In the genomic region with DNA sequence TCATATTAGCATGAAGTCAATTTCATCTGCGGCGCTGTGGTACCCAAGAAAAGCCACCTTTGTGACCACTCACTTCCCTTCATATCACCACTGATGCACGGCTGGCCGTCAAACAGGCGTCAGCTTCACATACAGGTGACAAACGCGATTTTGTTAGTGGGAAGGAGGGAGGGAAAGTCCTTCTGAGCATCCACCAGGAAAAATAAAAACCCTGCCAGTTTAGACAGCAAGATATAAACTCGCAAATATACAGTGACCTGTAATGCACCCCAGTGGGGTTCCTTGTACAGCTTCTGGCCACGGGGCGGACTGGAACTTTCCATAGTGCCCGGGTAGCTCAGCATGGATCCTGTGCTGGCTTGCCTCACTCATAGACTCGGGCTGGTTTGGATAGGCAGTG, we compare ENCODE assay signal across 9 mouse cellular contexts.
DNase-seq lines count a peak whose midpoint lies in the region; ATAC-seq and TF ChIP-seq lines count a peak whose summit lies in the region.
"Had no signal": no experiment of that assay in that cellular context is flagged by ENCODE, and none has a peak within 500 bp of the region (broad histone marks: within the 10 kb centered on the region; RNA-seq: fewer than 3 reads in every experiment).

No protein-coding gene starts in this region.

- no peak for ATAC-seq in kidney, embryonic 15.5 days (replicated peaks; ENCODE audit: low FRiP score)
- ATAC-seq in embryonic facial prominence, embryonic 14.5 days (ENCODE audit: low read depth), result no peak
- ATAC-seq in forebrain, embryonic 15.5 days (replicated peaks), result no peak
- ATAC-seq in midbrain, embryonic 14.5 days (ENCODE audit: low FRiP score, low TSS enrichment), result no peak

- no peak overlapping the region for H3K4me3 ChIP-seq in kidney, embryonic 15.5 days (replicated peaks)
- H3K4me3 ChIP-seq in embryonic facial prominence, embryonic 14.5 days (ENCODE audit: low read depth, low read length), result no peak overlapping the region
- H3K4me3 ChIP-seq in forebrain, embryonic 15.5 days, result no peak overlapping the region
- H3K4me3 ChIP-seq in midbrain, embryonic 14.5 days (replicated peaks; ENCODE audit: low read depth, low read length), result no peak overlapping the region
- H3K4me3 ChIP-seq in thymus, adult 2 months (ENCODE audit: control insufficient read depth, insufficient read depth, low read length), result no peak overlapping the region

- no peak overlapping the region for H3K4me2 ChIP-seq in kidney, embryonic 15.5 days
- no peak overlapping the region for H3K4me2 ChIP-seq in embryonic facial prominence, embryonic 14.5 days (ENCODE audit: low read depth, low read length)
- peak overlapping the region; percentile 26; the same call in 1 of the 2 replicates for H3K4me2 ChIP-seq in forebrain, embryonic 15.5 days (replicated peaks)
- H3K4me2 ChIP-seq in midbrain, embryonic 14.5 days (ENCODE audit: low read length), result no peak overlapping the region

- DNase-seq in kidney, adult 8-10 months, result no peak
- no peak for DNase-seq in embryonic facial prominence, embryonic 14.5 days (ENCODE audit: low spot score)
- no peak for DNase-seq in midbrain, embryonic 14.5 days
- DNase-seq in testis, postnatal 10 days (ENCODE audit: low spot score), result no peak
- DNase-seq in retina, embryonic 14.5 days (ENCODE audit: low spot score), result no peak
- no peak for DNase-seq in thymus, adult 2 months
- DNase-seq: gastrocnemius, postnatal 10 days had no signal

- 59% methylated on average over 12 of the region's 12 CpGs for WGBS in kidney, embryonic 15.5 days
- WGBS in embryonic facial prominence, embryonic 14.5 days, result 59% methylated on average over 12 of the region's 12 CpGs
- WGBS in forebrain, embryonic 15.5 days, result 42% methylated on average over 12 of the region's 12 CpGs
- 52% methylated on average over 12 of the region's 12 CpGs for WGBS in midbrain, embryonic 14.5 days
- 56% methylated on average over 12 of the region's 12 CpGs for WGBS in thymus, adult 2 months

- H3K27ac ChIP-seq in kidney, embryonic 15.5 days, result peak overlapping the region; percentile 29; the same call in 1 of the 2 replicates
- peak overlapping the region; percentile 78 for H3K27ac ChIP-seq in embryonic facial prominence, embryonic 14.5 days (replicated peaks; ENCODE audit: low read depth, low read length)
- peak overlapping the region; percentile 50 for H3K27ac ChIP-seq in forebrain, embryonic 15.5 days (replicated peaks)
- peak overlapping the region; percentile 49 for H3K27ac ChIP-seq in midbrain, embryonic 14.5 days (replicated peaks; ENCODE audit: low read depth, low read length)
- no peak overlapping the region for H3K27ac ChIP-seq in thymus, adult 2 months (ENCODE audit: control insufficient read depth, insufficient read depth, low read length)

- 0 out of 2 replicates have a peak overlapping the region, but pooled peaks have one; percentile 10 for H3K9ac ChIP-seq in kidney, embryonic 15.5 days
- H3K9ac ChIP-seq in embryonic facial prominence, embryonic 14.5 days (ENCODE audit: low read depth, low read length), result no peak overlapping the region
- 0 out of 2 replicates have a peak overlapping the region, but pooled peaks have one; percentile 9 for H3K9ac ChIP-seq in forebrain, embryonic 15.5 days (replicated peaks)
- no peak overlapping the region for H3K9ac ChIP-seq in midbrain, embryonic 14.5 days (replicated peaks; ENCODE audit: low read length)

- H3K27me3 ChIP-seq in kidney, embryonic 15.5 days, result no peaks in the 10 kb centered on the region
- no peaks in the 10 kb centered on the region for H3K27me3 ChIP-seq in embryonic facial prominence, embryonic 14.5 days (replicated peaks; ENCODE audit: control insufficient read depth, insufficient read depth, low read length)
- H3K27me3 ChIP-seq in forebrain, embryonic 15.5 days, result no peaks in the 10 kb centered on the region
- H3K27me3 ChIP-seq in midbrain, embryonic 14.5 days (ENCODE audit: control insufficient read depth, insufficient read depth, low read length), result no peaks in the 10 kb centered on the region
- no peaks in the 10 kb centered on the region for H3K27me3 ChIP-seq in thymus, adult 2 months (ENCODE audit: control insufficient read depth, insufficient read depth, low read length)

- peaks cover 74% of the 10 kb centered on the region for H3K4me1 ChIP-seq in kidney, embryonic 15.5 days
- peaks cover 69% of the 10 kb centered on the region for H3K4me1 ChIP-seq in embryonic facial prominence, embryonic 14.5 days (ENCODE audit: control insufficient read depth, insufficient read depth, low read length)
- H3K4me1 ChIP-seq in forebrain, embryonic 15.5 days, result peaks cover 67% of the 10 kb centered on the region
- H3K4me1 ChIP-seq in midbrain, embryonic 14.5 days (ENCODE audit: control insufficient read depth, insufficient read depth, low read length), result peaks cover 55% of the 10 kb centered on the region
- peaks cover 44% of the 10 kb centered on the region for H3K4me1 ChIP-seq in thymus, adult 2 months (replicated peaks; ENCODE audit: control insufficient read depth, insufficient read depth, low read length)

- TF ChIP-seq CTCF in thymus, adult 2 months (IDR thresholded peaks at IDR 0.05; ENCODE audit: borderline replicate concordance, control insufficient read depth, extremely low read depth, insufficient read depth, low read length, poor library complexity), result no peak

- TF ChIP-seq POLR2A in thymus, adult 2 months (IDR thresholded peaks at IDR 0.05; ENCODE audit: control insufficient read depth, extremely low read depth, insufficient read depth, low read length, poor library complexity), result no peak

- H3K9me3 ChIP-seq in kidney, embryonic 15.5 days (replicated peaks), result no peaks in the 10 kb centered on the region
- H3K9me3 ChIP-seq in embryonic facial prominence, embryonic 14.5 days (ENCODE audit: control insufficient read depth, low read length), result no peaks in the 10 kb centered on the region
- no peaks in the 10 kb centered on the region for H3K9me3 ChIP-seq in forebrain, embryonic 15.5 days
- no peaks in the 10 kb centered on the region for H3K9me3 ChIP-seq in midbrain, embryonic 14.5 days (ENCODE audit: control insufficient read depth, low read length)

- H3K36me3 ChIP-seq in kidney, embryonic 15.5 days, result peaks cover 32% of the 10 kb centered on the region
- H3K36me3 ChIP-seq in embryonic facial prominence, embryonic 14.5 days (ENCODE audit: control insufficient read depth, insufficient read depth, low read length), result peaks cover 31% of the 10 kb centered on the region; the same call in 1 of the 2 replicates
- no peaks in the 10 kb centered on the region for H3K36me3 ChIP-seq in forebrain, embryonic 15.5 days
- H3K36me3 ChIP-seq in midbrain, embryonic 14.5 days (ENCODE audit: control insufficient read depth, insufficient read depth, low read length), result no peaks in the 10 kb centered on the region
- peaks cover 16% of the 10 kb centered on the region for H3K36me3 ChIP-seq in thymus, adult 2 months (ENCODE audit: control insufficient read depth, insufficient read depth, low read length)

Comparison
In these comparisons a context has a peak if more than half of its experiments do, and no peak if none do; other contexts are left out.
1. H3K9ac ChIP-seq: peak in kidney, embryonic 15.5 days (single experiment) and forebrain, embryonic 15.5 days (single experiment); none in embryonic facial prominence, embryonic 14.5 days (single experiment) and midbrain, embryonic 14.5 days (single experiment).